Mouse (Mus musculus) liver, adult 2 months (tissue): Measurements from ENCODE around the gene Hoxa5.

Experiments used
- CTCF ChIP-seq: fragments of 200-500 bp; IDR thresholded peaks from 2 replicates; pipeline ENCODE4 v1.5.1; 2011; ENCODE audit warnings: low read depth, low read length, control low read depth
- POLR2A ChIP-seq: fragments of 200-500 bp; IDR thresholded peaks from 2 replicates; pipeline ENCODE4 v1.6.1; 2011; ENCODE audit warnings: low read length, control low read depth; ENCODE audit not compliant: insufficient read depth; ENCODE audit errors: extremely low read depth

DNA sequence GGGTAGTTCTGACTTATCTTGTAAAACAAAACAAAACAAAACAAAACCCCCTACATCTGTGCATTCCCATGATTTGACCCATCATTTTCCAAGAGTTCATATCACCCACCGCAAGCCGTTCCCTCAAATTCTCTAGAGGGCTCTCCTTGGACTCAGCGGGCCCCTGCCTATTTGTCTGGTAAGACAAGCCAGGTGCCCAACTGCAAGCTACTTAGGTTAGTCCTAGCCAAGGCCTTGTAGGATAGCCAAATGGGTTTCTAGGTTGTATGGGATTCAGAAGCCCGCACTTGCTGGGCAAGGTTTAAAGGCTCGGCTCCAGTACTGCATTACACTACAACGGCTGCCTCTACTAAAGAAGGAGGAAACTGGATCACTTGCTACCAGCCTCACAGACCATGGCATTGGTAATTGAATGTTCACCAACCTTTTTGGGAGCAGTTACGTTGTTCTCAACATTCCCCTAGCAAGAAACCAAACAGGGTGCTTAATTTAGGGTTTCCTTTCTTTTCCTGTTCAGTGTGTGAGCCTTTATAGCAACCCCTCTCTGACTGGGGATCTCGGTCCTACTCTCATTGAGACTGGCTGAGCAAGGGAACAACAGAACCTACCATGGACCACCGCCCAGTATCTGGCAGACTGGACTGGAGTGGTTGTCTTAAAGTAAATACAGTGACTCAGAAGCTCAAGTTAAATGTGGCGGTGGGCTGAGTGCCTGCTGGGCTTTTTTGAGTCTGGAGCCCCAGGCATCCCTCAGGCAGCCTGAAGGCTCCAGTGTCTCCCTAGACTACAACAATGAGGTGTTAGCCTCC, 33.2 kb upstream of the Hoxa5 start:
- no peak for TF ChIP-seq POLR2A
- TF ChIP-seq CTCF = no peak
